Mouse (Mus musculus) liver, embryonic 15.5 days (tissue): ENCODE data around the gene Eno3. TPM values are rescaled to one million over a fixed set of nuclear protein-coding genes. Genes with fewer than 3 reads are reported as not detected.
A peak's percentile ranks its signal among the peaks of the same experiment; 100 is the strongest.

Experiments used
- ATAC-seq: fragments of 200-750 bp; cut with Nextera tagmentation; 2 replicates; pipeline ENCODE4 v1.8.0; 2017; ENCODE audit warnings: moderate number of reproducible peaks, mild to moderate bottlenecking, moderate library complexity; ENCODE audit not compliant: insufficient read depth
- H3K27ac ChIP-seq: fragments of 300-500 bp; sonication (generic); replicated peaks from 2 replicates; pipeline ENCODE4 v1.5.1; 2015; ENCODE audit warnings: mild to moderate bottlenecking, inconsistent platforms
- H3K27me3 ChIP-seq: fragments of 300-500 bp; sonication (generic); 2 replicates; pipeline ENCODE4 v1.6.1; 2015; ENCODE audit warnings: mild to moderate bottlenecking, inconsistent platforms
- H3K36me3 ChIP-seq: fragments of 300-500 bp; sonication (generic); replicated peaks from 2 replicates; pipeline ENCODE4 v1.6.1; 2015; ENCODE audit warnings: moderate library complexity, mild to moderate bottlenecking, inconsistent platforms
- H3K4me1 ChIP-seq: fragments of 300-500 bp; sonication (generic); replicated peaks from 2 replicates; pipeline ENCODE4 v1.6.1; 2015; ENCODE audit warnings: inconsistent platforms
- H3K4me2 ChIP-seq: fragments of 300-500 bp; sonication (generic); 2 replicates; pipeline ENCODE4 v1.6.1; 2015; ENCODE audit warnings: moderate library complexity, mild to moderate bottlenecking, inconsistent platforms
- H3K4me3 ChIP-seq: fragments of 300-500 bp; sonication (generic); replicated peaks from 2 replicates; pipeline ENCODE4 v1.5.1; 2015; ENCODE audit warnings: mild to moderate bottlenecking, inconsistent platforms
- H3K9ac ChIP-seq: fragments of 300-500 bp; sonication (generic); 2 replicates; pipeline ENCODE4 v1.6.1; 2015; ENCODE audit warnings: moderate library complexity, mild to moderate bottlenecking, inconsistent platforms
- H3K9me3 ChIP-seq: fragments of 300-500 bp; sonication (generic); replicated peaks from 2 replicates; pipeline ENCODE4 v1.6.1; 2016; ENCODE audit warnings: inconsistent platforms
- WGBS: fragments of 180-500 bp; shearing (Covaris S2); methylation state at CpG from one replicate; pipeline ENCODE4 v1.1.7; 2015; ENCODE audit warnings: mixed read lengths; ENCODE audit not compliant: insufficient replicate concordance; 5-methylcytosine and 5-hydroxymethylcytosine counted together
- polyA plus RNA-seq: library from polyadenylated mRNA; unstranded; fragments of >200 nt; fragmentation: Nextera tagmentation; extraction: Ambion mirVana; gene quantifications from 2 replicates; pipeline ENCODE4 v1.2.1, GENCODE M21; 2015

The Eno3 gene
- polyA plus RNA-seq, 1 experiment from 2014 or later = 18.2 TPM

DNA sequence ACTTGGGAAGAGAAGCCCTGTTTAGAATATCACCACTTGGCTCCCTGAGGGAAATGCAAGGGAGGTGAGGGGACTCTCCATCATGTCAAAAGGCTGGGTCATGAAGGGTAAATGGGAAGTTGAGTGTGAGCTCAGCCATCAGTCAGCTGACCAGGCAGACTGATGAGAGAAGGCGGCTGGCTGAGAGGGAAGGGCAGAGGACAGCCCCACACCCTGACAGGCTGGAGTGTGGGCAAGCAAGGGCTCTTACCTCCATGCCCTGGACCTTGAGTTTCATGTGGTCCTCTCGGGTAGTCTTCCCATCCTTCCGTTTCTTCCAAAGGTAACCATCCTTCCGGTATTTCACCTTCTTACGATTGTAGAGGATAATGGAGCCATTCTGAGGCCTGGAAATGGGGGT, 26.6 kb downstream of the Eno3 start:
- Histone ChIP-seq H3K27ac (no peak overlapping the region), H3K9me3 (no peaks in the 10 kb centered on the region), H3K27me3 (no peaks in the 10 kb centered on the region), H3K9ac (no peak overlapping the region), H3K4me2 (no peak overlapping the region), H3K36me3 (peaks cover 19% of the 10 kb centered on the region), H3K4me1 (peaks cover 47% of the 10 kb centered on the region), H3K4me3 (no peak overlapping the region)
- 62% methylated on average over 5 of the region's 5 CpGs for WGBS
- no peak for ATAC-seq

DNA sequence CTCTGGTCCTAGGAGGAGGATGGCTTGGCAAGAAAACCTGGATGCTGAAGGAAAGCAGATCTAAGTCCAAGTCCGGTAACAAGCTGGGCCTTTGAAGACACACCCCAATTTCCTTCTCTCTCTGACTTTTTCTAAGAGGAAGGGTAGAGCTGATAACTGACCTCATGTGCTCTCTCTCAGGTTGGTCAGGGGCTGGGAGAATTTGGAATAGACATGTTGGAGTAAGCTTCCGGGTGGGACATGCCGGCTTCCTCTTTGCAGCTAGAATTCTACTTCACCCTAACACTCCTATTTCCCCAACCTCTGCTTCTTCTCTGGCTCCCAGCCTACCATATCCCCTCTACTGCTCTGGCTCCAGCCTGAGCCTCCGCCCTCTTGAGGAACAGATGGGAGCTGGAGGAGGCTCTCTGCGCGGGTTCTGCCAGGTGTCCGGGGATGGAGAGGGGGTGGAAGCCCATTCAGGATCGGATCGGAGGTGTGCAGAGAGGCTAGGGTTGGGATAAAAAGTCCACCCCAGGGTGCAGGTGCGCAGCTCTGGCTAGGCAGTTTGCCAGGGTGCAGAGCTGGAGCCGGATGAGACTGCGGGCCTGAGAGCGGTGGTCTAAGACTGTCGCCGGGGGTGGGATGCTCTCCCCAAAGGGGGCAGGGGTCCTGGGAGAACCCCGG, 30.0 kb downstream of the Eno3 start:
- no peak for ATAC-seq
- Histone ChIP-seq H3K4me3 (peak overlapping the region; percentile 74), H3K27ac (peak overlapping the region; percentile 76), H3K9me3 (no peaks in the 10 kb centered on the region), H3K4me2 (peak overlapping the region; percentile 89), H3K36me3 (peaks cover 10% of the 10 kb centered on the region), H3K27me3 (0 out of 2 replicates have a peak, but pooled peaks cover 7% of the 10 kb centered on the region), H3K9ac (peak overlapping the region; percentile 76), H3K4me1 (peaks cover 36% of the 10 kb centered on the region)
- WGBS = 1% methylated on average over 16 of the region's 16 CpGs

DNA sequence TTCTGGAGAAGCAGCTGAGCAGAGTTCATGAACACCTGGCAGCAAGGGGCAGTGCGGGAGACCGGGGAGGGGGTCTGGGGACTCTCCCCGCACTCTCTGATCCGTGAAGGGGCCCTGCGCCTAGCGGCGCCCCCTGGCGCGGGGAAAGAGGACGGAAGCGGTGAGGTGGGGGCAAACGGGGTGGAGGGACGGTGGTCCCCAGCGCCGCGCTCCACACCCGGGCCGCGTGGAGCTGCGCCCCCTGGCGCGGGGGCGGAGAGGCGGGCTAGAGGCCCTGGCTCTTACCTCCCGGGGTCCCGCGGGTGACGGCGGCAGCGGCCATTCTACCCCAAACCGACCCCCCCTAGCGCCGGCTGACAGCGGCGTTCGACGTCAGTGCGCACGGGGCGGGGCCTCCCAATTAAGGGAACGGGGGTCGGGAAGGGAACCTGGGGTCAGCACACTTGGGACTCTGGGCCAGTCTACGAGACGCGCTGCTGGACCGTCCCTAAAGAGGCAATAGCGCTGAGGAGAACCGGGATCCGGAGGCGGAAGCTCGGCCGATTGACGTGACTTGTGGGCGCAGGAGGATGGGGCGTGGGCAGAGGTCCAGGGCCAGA, 30.7 kb downstream of the Eno3 start, which contains the start of gene Camta2:
TSS of gene Camta2 (minus strand) at position 505 of the 599 bp plus-strand sequence.
- Histone ChIP-seq H3K27me3 (0 out of 2 replicates have a peak, but pooled peaks cover 12% of the 10 kb centered on the region), H3K27ac (peak within 1 kb of the TSS; percentile 76), H3K4me2 (peak within 1 kb of the TSS; percentile 89), H3K4me1 (peaks cover 29% of the 10 kb centered on the region), H3K9me3 (no peaks in the 10 kb centered on the region), H3K9ac (peak within 1 kb of the TSS; percentile 76), H3K4me3 (peak within 1 kb of the TSS; percentile 74), H3K36me3 (peaks cover 8% of the 10 kb centered on the region)
- under 1% methylated on average over 55 of the region's 55 CpGs for WGBS
- peak; percentile 62 for ATAC-seq

DNA sequence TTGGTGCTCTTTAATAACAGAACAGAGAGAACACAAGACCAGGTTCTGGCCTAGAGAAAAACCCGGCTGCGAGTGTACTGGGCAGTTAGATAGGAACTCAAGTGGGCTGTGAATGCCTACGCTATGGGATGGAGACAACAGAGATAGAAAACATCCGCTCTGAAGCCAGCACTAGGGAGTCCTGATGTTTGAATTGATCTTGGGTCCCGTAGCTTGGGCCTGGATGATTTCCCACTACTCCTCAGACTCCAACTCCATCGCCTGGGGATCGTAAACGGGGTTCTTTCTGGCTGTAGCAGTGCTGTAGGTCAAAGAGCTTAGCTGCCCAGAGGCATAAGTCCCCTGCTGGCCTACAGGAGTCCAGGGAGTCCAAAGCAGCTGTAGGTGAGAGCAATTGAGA, 31.4 kb downstream of the Eno3 start:
- H3K27ac ChIP-seq = peak overlapping the region; percentile 76
- H3K4me3 ChIP-seq = peak overlapping the region; percentile 74
- ATAC-seq = no peak
- H3K4me1 ChIP-seq = peaks cover 27% of the 10 kb centered on the region
- WGBS = 30% methylated on average over 8 of the region's 8 CpGs
- H3K9ac ChIP-seq = peak overlapping the region; percentile 76; the same call in 1 of the 2 replicates
- 0 out of 2 replicates have a peak, but pooled peaks cover 13% of the 10 kb centered on the region for H3K27me3 ChIP-seq
- H3K4me2 ChIP-seq = peak overlapping the region; percentile 89
- H3K9me3 ChIP-seq = no peaks in the 10 kb centered on the region
- H3K36me3 ChIP-seq = 0 out of 2 replicates have a peak, but pooled peaks cover 1% of the 10 kb centered on the region

DNA sequence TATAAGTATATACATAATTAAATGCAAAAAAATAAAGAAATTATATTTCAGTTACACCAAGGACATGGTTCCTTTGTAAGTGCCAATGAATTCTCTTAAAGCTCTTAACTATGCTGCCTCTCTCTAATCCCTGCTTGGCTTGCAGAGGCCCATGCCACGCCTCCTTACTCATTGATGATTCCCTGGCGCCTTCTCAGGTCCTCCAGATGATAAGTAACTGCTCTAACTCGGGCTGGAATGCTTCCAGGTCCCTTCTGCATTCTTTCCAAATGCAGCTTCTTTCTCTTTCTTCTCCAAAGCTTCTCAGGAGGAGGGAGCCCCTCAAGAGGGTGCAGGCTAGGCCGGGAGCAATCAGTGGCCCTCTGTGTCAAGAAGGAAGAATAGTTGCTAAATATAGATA, 32.6 kb downstream of the Eno3 start:
- H3K4me1 ChIP-seq = peaks cover 27% of the 10 kb centered on the region
- WGBS = 49% methylated on average over 4 of the region's 4 CpGs
- H3K4me3 ChIP-seq = no peak overlapping the region

DNA sequence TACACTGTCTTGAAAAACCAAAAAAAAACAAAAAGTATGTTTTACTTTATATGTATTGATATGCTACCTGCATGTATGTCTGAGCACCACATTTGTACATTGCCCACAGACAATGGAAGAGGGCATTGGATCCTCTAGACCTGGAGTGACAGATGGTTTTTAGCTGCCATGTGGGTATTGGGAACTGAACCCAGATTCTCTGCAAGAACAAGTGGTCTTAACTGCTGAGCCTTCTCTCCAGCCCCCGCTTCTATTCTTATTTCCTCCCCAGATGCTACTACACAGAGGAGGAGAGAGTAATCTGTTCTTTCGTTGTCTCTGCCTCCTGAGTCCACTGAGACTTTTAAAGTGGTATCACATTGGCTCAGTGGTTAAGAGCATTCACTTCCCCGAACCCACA, 36.5 kb downstream of the Eno3 start:
- 43% methylated on average over 3 of the region's 3 CpGs for WGBS
- Histone ChIP-seq H3K27me3 (peaks cover 35% of the 10 kb centered on the region), H3K27ac (no peak overlapping the region), H3K36me3 (no peaks in the 10 kb centered on the region), H3K9ac (no peak overlapping the region), H3K4me2 (no peak overlapping the region), H3K9me3 (no peaks in the 10 kb centered on the region), H3K4me1 (0 out of 2 replicates have a peak, but pooled peaks cover 5% of the 10 kb centered on the region), H3K4me3 (no peak overlapping the region)
- ATAC-seq = no peak

More for the DNA sequence above, 32.6 kb downstream of the Eno3 start:
- Histone ChIP-seq H3K9ac (no peak overlapping the region), H3K36me3 (no peaks in the 10 kb centered on the region), H3K27me3 (0 out of 2 replicates have a peak, but pooled peaks cover 13% of the 10 kb centered on the region), H3K9me3 (no peaks in the 10 kb centered on the region), H3K27ac (no peak overlapping the region), H3K4me2 (no peak overlapping the region)
- ATAC-seq = no peak

DNA sequence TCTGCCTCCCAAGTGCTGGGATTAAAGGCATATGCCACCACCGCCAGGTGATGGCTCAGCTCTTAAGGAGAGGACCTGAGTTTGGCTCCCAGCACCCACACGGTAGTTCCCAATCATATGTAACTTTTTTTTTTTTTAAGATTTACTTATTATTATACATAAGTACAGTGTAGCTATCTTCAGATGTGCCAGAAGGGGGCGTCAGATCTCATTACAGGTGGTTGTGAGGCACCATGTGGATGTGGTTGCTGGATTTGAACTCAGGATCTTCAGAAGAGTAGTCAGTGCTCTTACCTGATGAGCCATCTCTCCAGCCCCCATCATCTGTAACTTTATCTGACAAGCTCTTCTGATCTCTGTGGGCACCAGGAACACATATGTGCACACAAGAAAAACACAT, 40.4 kb downstream of the Eno3 start:
- WGBS = 63% methylated on average over 3 of the region's 3 CpGs
- Histone ChIP-seq H3K36me3 (no peaks in the 10 kb centered on the region), H3K4me3 (no peak overlapping the region), H3K27ac (no peak overlapping the region), H3K27me3 (peaks cover 56% of the 10 kb centered on the region), H3K4me1 (peaks cover 23% of the 10 kb centered on the region), H3K9me3 (no peaks in the 10 kb centered on the region), H3K9ac (no peak overlapping the region), H3K4me2 (no peak overlapping the region)
- no peak for ATAC-seq

DNA sequence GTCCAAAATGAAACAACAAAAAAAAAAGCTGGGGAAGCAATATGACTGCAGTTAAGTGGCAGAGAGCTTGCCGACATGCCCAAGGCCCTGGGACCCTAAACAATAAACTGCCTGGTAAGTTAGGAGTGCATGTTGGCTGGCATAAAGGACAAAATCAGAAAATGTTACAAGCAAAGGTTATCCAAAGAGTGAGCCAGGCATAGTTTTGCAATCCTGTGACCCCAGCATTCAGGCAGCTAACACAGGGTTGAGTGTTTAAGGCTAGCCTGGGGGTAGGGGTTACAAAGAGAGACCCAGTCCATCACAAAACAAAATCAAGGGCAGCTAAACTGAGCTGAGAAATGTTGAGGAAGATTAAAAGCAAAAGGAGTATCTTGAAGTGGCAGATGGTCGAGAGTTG, 42.0 kb downstream of the Eno3 start:
- Histone ChIP-seq H3K4me1 (peaks cover 27% of the 10 kb centered on the region), H3K27ac (no peak overlapping the region), H3K4me2 (peak overlapping the region; percentile 95), H3K9me3 (no peaks in the 10 kb centered on the region), H3K9ac (no peak overlapping the region), H3K4me3 (no peak overlapping the region), H3K36me3 (no peaks in the 10 kb centered on the region), H3K27me3 (peaks cover 56% of the 10 kb centered on the region)
- WGBS = 51% methylated on average over 2 of the region's 2 CpGs
- no peak for ATAC-seq

DNA sequence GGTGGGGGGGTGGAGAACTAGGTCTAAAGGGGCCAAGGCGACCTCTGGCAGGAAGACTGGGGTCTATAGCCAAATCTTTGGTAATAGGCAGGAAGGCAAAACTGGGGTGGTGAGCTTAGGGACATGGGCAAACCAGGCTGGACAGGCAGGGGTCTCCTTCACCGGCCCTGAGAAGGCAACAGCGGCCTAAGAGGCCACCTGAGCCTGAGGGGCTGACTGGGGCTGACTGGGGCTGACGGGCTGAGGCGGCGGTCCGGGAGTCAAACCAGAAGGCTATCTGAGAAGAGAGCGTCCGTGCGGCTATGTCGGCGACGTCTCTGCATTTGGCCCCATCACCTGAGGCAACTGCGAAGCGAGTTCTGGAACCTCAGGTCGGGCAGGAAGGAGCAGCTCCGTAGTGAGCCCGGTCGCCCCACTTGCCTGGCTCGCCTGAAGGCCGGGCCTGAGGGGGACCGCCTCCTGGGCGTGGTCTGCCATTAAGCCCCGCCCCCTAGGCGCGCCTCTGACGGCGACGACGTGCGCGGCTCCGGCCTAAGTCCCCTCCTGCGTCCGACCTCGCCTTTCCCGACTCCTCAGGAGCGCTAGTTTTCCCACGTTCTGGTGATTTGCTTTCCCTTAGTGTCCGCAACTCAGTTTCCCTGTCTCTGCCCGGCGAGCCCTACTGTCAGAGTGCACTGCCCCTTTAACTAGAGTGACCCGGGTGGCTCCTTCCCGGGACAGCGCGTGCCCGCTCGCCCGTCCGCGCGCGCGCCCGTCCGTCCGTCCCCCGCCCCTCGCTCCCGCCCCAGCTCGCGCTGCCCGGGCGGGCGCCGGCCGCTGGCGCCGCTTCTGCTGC, 42.9 kb downstream of the Eno3 start, which contains the start of the genes Inca1 and Kif1c:
TSS of gene Inca1 (minus strand) at position 434 of the 835 bp plus-strand sequence.
TSS of gene Kif1c (plus strand) at position 827 of the 835 bp plus-strand sequence.
- WGBS = 2% methylated on average over 68 of the region's 69 CpGs
- H3K9ac ChIP-seq = peak within 1 kb of the TSS; percentile 67
- H3K4me1 ChIP-seq = peaks cover 27% of the 10 kb centered on the region
- H3K9me3 ChIP-seq = no peaks in the 10 kb centered on the region
- H3K27ac ChIP-seq = peak within 1 kb of the TSS; percentile 84
- H3K4me3 ChIP-seq = peak within 1 kb of the TSS; percentile 75
- H3K27me3 ChIP-seq = peaks cover 56% of the 10 kb centered on the region
- ATAC-seq = peak; percentile 92
- H3K4me2 ChIP-seq = peak within 1 kb of the TSS; percentile 95
- H3K36me3 ChIP-seq = peaks cover 8% of the 10 kb centered on the region; the same call in 1 of the 2 replicates

DNA sequence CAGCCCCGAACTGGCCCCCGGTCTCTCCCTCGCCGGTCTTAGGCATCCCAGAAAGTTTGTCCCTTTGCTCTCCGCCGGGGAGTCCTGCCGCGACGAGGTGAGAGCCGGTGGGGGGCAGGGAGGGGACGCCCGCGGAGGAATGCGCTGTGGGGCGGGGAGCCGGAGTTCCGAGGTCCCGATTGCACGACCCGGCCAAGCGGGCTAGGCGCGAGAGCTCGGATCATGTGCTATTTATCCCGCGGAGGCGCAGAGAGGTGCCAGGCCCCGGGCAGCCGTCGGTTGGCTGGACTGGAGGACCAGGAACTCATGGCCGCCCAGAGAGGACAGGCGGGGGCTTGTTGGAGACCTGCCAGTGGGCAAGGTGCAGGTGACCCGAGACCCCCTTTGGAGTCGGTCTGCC, 43.6 kb downstream of the Eno3 start:
- under 1% methylated on average over 34 of the region's 34 CpGs for WGBS
- H3K36me3 ChIP-seq = peaks cover 11% of the 10 kb centered on the region; the same call in 1 of the 2 replicates
- peak overlapping the region; percentile 67 for H3K9ac ChIP-seq
- H3K4me3 ChIP-seq = peak overlapping the region; percentile 75
- H3K4me1 ChIP-seq = peaks cover 29% of the 10 kb centered on the region
- no peaks in the 10 kb centered on the region for H3K9me3 ChIP-seq
- peak; percentile 33 for ATAC-seq
- H3K27ac ChIP-seq = peak overlapping the region; percentile 84
- peak overlapping the region; percentile 95 for H3K4me2 ChIP-seq
- H3K27me3 ChIP-seq = peaks cover 52% of the 10 kb centered on the region
